ENCODE assay signal across 8 mouse cellular contexts in genomic region chr11:52003772-52004528, GRCm38 (mm10). TPM values are rescaled to one million over a fixed set of nuclear protein-coding genes. Genes with fewer than 3 reads are reported as not detected.
A peak's percentile ranks its signal among the peaks of the same experiment; 100 is the strongest.
DNase-seq lines count a peak whose midpoint lies in the region; ATAC-seq and TF ChIP-seq lines count a peak whose summit lies in the region.

Gene Cdkl3, plus strand, starts transcription at chr11:52004221.

- TF ChIP-seq CTCF in gastrocnemius, adult 2 months (IDR thresholded peaks at IDR 0.05) = no peak

- intact Hi-C loops in gastrocnemius, adult 2 months (cut with DNase I) = loop anchor here (2.0 to 5.0 kb wide), 2 partner anchors 145 to 242 kb away; partner anchors contain the start of genes Sar1b and Sec24a

- peak; percentile 99 for DNase-seq in ZHBTc4 (ENCODE audit: low read depth, low spot score)
- peak; percentile 98 for DNase-seq in gastrocnemius, adult 2 months
- DNase-seq in hindlimb bud, embryonic 11.5 days (ENCODE audit: extremely low spot score, low read depth, low spot score) = peak; percentile 96
- DNase-seq in left cerebral cortex, adult 8-10 months (ENCODE audit: low spot score in 2 of 2) = peak; percentile 63 to 87
- DNase-seq in right cerebral cortex, postnatal 10 days (ENCODE audit: low spot score in 2 of 2) = peak; percentile 93 to 95
- DNase-seq in urinary bladder, postnatal 25 days (ENCODE audit: low spot score) = peak; percentile 93

- peaks cover 10% of the 10 kb centered on the region for H3K36me3 ChIP-seq in megakaryocyte, embryonic 14.5 days (replicated peaks; ENCODE audit: low read length)

- peaks cover 53% of the 10 kb centered on the region for H3K4me1 ChIP-seq in megakaryocyte, embryonic 14.5 days

- H3K9me3 ChIP-seq in megakaryocyte, embryonic 14.5 days = no peaks in the 10 kb centered on the region

- H3K27me3 ChIP-seq in megakaryocyte, embryonic 14.5 days (replicated peaks) = no peaks in the 10 kb centered on the region

- H3K4me3 ChIP-seq in gastrocnemius, adult 2 months = peak within 1 kb of the TSS; percentile 94
- peak within 1 kb of the TSS; percentile 100 for H3K4me3 ChIP-seq in megakaryocyte, embryonic 14.5 days (replicated peaks)

- peak within 1 kb of the TSS; percentile 100 for H3K27ac ChIP-seq in gastrocnemius, adult 2 months

- peak; percentile 80 for ATAC-seq in common myeloid progenitor, adult 5-6 weeks (replicated peaks; ENCODE audit: low read depth, poor library complexity, severe bottlenecking)

RNA-seq across cellular contexts. Expression of gene Cdkl3, which starts in this region (rescaled TPM):
- 3.3 and 5.7 TPM in 2 replicates for total RNA-seq in common myeloid progenitor, adult 5-6 weeks (2017)
- 1 to 10 TPM; 1.5 to 3.2 TPM for total RNA-seq in gastrocnemius, adult 2 months (2021)
- 10 to 100 TPM; 13.2 to 18.5 (median 16.8) TPM for total RNA-seq in left cerebral cortex, adult 8-10 months (2022)
- polyA plus RNA-seq in megakaryocyte, embryonic 14.5 days (2012; ENCODE audit: insufficient read depth, low replicate concordance) = 1.3 TPM in 1 of 2 replicates, not detected in the other

Comparison
In these comparisons a context has a peak if more than half of its experiments do, and no peak if none do; other contexts are left out.
1. Peak in every context shown above with its lines: DNase-seq, ATAC-seq, H3K4me3 ChIP-seq and H3K27ac ChIP-seq.